Mouse (Mus musculus) neural tube, embryonic 11.5 days (tissue): ENCODE measurements around the gene Bod1l. TPM values are rescaled to one million over a fixed set of nuclear protein-coding genes. Genes with fewer than 3 reads are reported as not detected.

Experiments
- ATAC-seq: fragments of 200-750 bp; cut with Nextera tagmentation; 2 replicates; pipeline ENCODE4 v1.8.0; 2017; ENCODE audit warnings: moderate number of reproducible peaks, mild to moderate bottlenecking, moderate TSS enrichment, moderate library complexity; ENCODE audit not compliant: insufficient read depth, low FRiP score, low TSS enrichment
- DNase-seq: peaks from one replicate; pipeline ENCODE4 v3.0.0-alpha.2; 2015; ENCODE audit warnings: low spot score
- H3K27ac ChIP-seq: fragments of 300-500 bp; sonication (generic); 2 replicates; pipeline ENCODE4 v1.5.1; 2014; ENCODE audit warnings: low read depth, mild to moderate bottlenecking, low read length
- H3K27me3 ChIP-seq: fragments of 300-500 bp; sonication (generic); 2 replicates; pipeline ENCODE4 v1.6.1; 2014; ENCODE audit warnings: mild to moderate bottlenecking, low read length, mixed read lengths; ENCODE audit not compliant: control insufficient read depth, insufficient read depth
- H3K36me3 ChIP-seq: fragments of 300-500 bp; sonication (generic); 2 replicates; pipeline ENCODE4 v1.6.1; 2014; ENCODE audit warnings: mild to moderate bottlenecking, low read length, moderate library complexity, mixed read lengths; ENCODE audit not compliant: control insufficient read depth, insufficient read depth
- H3K4me1 ChIP-seq: fragments of 300-500 bp; sonication (generic); 2 replicates; pipeline ENCODE4 v1.6.1; 2014; ENCODE audit warnings: low read length, mixed read lengths; ENCODE audit not compliant: control insufficient read depth, insufficient read depth
- H3K4me2 ChIP-seq: fragments of 300-500 bp; sonication (generic); 2 replicates; pipeline ENCODE4 v1.6.1; 2014; ENCODE audit warnings: low read depth, mild to moderate bottlenecking, moderate library complexity
- H3K4me3 ChIP-seq: fragments of 300-500 bp; sonication (generic); 2 replicates; pipeline ENCODE4 v1.5.1; 2014; ENCODE audit warnings: low read depth, low read length
- H3K9ac ChIP-seq: fragments of 300-500 bp; sonication (generic); 2 replicates; pipeline ENCODE4 v1.6.1; 2014; ENCODE audit warnings: mild to moderate bottlenecking, low read length
- H3K9me3 ChIP-seq: fragments of 300-500 bp; sonication (generic); 2 replicates; pipeline ENCODE4 v1.6.1; 2016; ENCODE audit warnings: low read length; ENCODE audit not compliant: control insufficient read depth
- WGBS: fragments of 180-500 bp; shearing (Covaris S2); extraction: QIAGEN DNeasy Blood & Tissue Kit; methylation state at CpG from one replicate; pipeline ENCODE4 v1.1.7; 2014; 5-methylcytosine and 5-hydroxymethylcytosine counted together
- polyA plus RNA-seq: library from polyadenylated mRNA; unstranded; fragments of >200 nt; fragmentation: Nextera tagmentation; extraction: Ambion mirVana; gene quantifications from 2 replicates; pipeline ENCODE4 v1.2.1, GENCODE M21; 2014

Gene Bod1l
- polyA plus RNA-seq, 1 experiment from 2014 or later = 22.9 TPM

GRCm38 (mm10) chr5:41812516-41812915 lies 31.6 kb downstream of the Bod1l start:
- Histone ChIP-seq H3K27me3 (no peaks in the 10 kb centered on the region), H3K4me1 (no peaks in the 10 kb centered on the region), H3K9me3 (no peaks in the 10 kb centered on the region), H3K27ac (no peak overlapping the region), H3K36me3 (peaks cover 4% of the 10 kb centered on the region), H3K4me3 (no peak overlapping the region), H3K9ac (no peak overlapping the region), H3K4me2 (no peak overlapping the region)
- WGBS = 89% methylated on average over 6 of the region's 6 CpGs
- DNase-seq (no peak), ATAC-seq (no peak)

GRCm38 (mm10) chr5:41811279-41811678 lies 32.8 kb downstream of the Bod1l start:
- no peak for ATAC-seq
- WGBS = 71% methylated on average over 3 of the region's 3 CpGs
- Histone ChIP-seq H3K36me3 (peaks cover 3% of the 10 kb centered on the region), H3K9ac (no peak overlapping the region), H3K27me3 (no peaks in the 10 kb centered on the region), H3K9me3 (no peaks in the 10 kb centered on the region), H3K4me1 (no peaks in the 10 kb centered on the region), H3K4me2 (no peak overlapping the region), H3K4me3 (no peak overlapping the region), H3K27ac (no peak overlapping the region)
- no peak for DNase-seq

DNA sequence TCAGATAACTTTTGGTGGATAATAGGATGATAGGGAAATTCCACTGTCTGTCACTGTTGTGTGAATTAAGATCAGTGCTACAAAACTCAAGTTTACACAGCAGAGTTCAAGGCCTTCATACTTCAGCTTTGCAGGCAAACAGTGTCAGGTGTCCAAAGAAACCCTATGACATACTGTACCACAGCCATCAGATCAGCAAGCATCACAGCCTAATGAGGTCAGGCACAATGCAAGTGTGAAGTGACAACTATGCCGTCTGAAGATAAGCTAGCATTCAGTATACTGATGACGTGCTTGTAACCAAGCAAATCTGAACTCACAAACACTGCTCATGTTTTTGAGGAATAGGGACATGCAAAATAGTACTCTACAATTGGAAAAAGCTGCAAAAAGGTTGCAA lies 36.7 kb downstream of the Bod1l start:
- WGBS = 91% methylated on average over 2 of the region's 2 CpGs
- ATAC-seq (no peak), DNase-seq (no peak)
- Histone ChIP-seq H3K9ac (no peak overlapping the region), H3K27me3 (no peaks in the 10 kb centered on the region), H3K4me1 (no peaks in the 10 kb centered on the region), H3K27ac (no peak overlapping the region), H3K4me3 (no peak overlapping the region), H3K4me2 (no peak overlapping the region), H3K36me3 (peaks cover 2% of the 10 kb centered on the region), H3K9me3 (no peaks in the 10 kb centered on the region)

DNA sequence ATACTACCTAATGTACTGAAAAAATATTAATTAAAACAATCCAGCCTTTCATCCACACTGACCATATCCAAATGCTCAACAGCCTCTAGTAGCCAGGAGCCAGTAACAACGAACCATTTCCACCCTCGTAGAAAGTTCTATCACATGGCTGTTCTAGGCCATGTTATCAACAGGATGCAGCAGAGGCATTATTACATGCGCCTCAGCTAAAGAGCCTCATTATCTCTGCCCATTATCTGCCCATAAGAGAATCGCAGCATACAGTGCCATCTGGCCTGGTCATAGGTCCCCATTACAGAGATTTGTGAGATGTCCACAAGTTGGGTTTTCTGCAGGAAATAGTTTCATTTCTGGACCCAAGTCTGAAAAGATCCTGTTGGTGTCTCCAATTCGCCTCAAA lies 37.9 kb downstream of the Bod1l start:
- Histone ChIP-seq H3K4me2 (no peak overlapping the region), H3K9me3 (no peaks in the 10 kb centered on the region), H3K27me3 (no peaks in the 10 kb centered on the region), H3K9ac (no peak overlapping the region), H3K4me3 (no peak overlapping the region), H3K36me3 (peaks cover 2% of the 10 kb centered on the region), H3K27ac (no peak overlapping the region), H3K4me1 (no peaks in the 10 kb centered on the region)
- 91% methylated on average over 5 of the region's 5 CpGs for WGBS
- DNase-seq (no peak), ATAC-seq (no peak)

DNA sequence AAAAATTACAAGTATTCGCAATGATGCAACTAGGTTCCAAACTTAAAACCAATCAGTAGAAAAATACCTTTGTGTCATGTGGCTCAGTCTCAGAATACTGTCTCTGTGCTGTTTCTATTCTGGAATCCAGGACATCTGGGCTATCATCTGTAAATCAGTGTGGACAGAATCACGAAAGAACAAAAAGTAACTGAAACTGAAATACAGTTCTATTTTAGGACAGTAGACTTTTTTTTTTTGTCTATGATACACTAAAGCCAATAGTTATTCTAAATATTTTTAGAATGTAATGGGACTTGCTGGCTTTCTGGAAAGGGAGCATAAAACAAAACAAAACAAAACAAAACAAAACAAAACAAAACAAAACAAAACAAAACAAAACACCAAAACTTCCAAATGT lies 39.0 kb downstream of the Bod1l start:
- ATAC-seq (no peak), DNase-seq (no peak)
- Histone ChIP-seq H3K27me3 (no peaks in the 10 kb centered on the region), H3K4me1 (no peaks in the 10 kb centered on the region), H3K36me3 (peaks cover 4% of the 10 kb centered on the region), H3K27ac (no peak overlapping the region), H3K4me2 (no peak overlapping the region), H3K4me3 (no peak overlapping the region), H3K9me3 (no peaks in the 10 kb centered on the region), H3K9ac (no peak overlapping the region)
- 95% methylated on average over 2 of the region's 2 CpGs for WGBS

DNA sequence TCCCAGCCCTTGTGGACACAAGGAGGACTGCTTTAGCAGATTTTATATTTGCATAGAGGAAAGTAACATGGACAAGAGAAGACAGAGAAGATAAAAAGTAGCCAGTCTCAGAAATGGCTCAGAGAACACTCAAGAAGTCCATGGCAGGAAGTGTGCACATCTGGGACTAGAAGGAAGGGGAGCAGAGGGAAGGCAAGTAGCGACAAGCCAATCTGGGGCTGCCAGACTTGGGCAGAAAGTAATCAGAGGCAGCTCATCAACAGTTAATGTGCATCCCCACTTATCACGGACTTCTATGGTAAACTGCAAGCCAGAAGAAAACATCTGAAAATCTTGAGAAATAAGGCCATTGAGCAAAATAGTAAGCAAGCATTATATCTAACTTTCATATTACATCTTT lies 39.5 kb downstream of the Bod1l start:
- Histone ChIP-seq H3K4me2 (no peak overlapping the region), H3K27me3 (no peaks in the 10 kb centered on the region), H3K36me3 (peaks cover 4% of the 10 kb centered on the region; the same call in 1 of the 2 replicates), H3K9ac (no peak overlapping the region), H3K4me1 (no peaks in the 10 kb centered on the region), H3K9me3 (no peaks in the 10 kb centered on the region), H3K27ac (no peak overlapping the region), H3K4me3 (no peak overlapping the region)
- ATAC-seq (no peak), DNase-seq (no peak)
- 83% methylated on average over 2 of the region's 2 CpGs for WGBS

DNA sequence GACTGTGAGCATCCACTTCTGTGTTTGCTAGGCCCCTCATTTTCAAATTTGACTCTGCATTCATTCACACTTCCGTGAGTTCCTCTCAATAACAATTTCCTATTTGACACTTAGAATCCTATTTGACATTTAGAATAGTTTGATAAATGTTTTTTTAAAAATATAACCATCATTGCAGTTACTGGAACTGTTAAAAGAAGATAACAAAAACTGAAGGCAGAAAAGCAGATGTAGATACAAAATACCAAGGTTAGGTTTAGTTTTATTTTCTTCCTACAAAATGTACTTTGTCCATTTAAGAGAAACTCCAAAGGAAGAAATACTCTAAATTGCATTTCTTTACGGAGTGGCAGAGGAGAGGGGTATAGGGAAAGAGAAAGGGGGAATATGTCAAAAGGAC lies 42.5 kb downstream of the Bod1l start:
- Histone ChIP-seq H3K9ac (no peak overlapping the region), H3K36me3 (peaks cover 4% of the 10 kb centered on the region; the same call in 1 of the 2 replicates), H3K9me3 (no peaks in the 10 kb centered on the region), H3K27ac (no peak overlapping the region), H3K27me3 (no peaks in the 10 kb centered on the region), H3K4me2 (no peak overlapping the region), H3K4me3 (no peak overlapping the region), H3K4me1 (no peaks in the 10 kb centered on the region)
- WGBS = 91% methylated on average over 2 of the region's 2 CpGs
- ATAC-seq (no peak), DNase-seq (no peak)

DNA sequence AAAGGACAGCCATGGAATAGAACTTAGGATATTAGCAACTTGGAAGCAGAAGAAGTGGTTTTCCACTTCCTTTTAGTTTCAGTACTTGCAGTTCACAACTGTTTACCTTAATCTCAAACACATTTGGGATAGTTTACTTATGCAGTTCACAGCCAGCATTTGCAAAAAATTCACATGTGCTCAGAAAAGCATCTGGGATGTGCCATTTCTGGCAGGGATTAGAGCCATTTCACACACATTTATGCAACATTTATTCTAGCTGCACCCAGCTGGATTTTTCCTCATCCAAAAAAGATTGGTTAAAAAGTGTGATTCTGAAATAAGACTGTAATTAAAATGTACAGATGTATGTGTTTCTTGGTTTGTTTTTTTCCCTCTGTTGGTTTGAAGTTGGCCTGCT lies 49.7 kb downstream of the Bod1l start:
- H3K9me3 ChIP-seq = no peaks in the 10 kb centered on the region
- no peaks in the 10 kb centered on the region for H3K36me3 ChIP-seq
- DNase-seq (no peak), ATAC-seq (no peak)
- H3K9ac ChIP-seq = no peak overlapping the region
- H3K4me1 ChIP-seq = no peaks in the 10 kb centered on the region
- H3K27me3 ChIP-seq = no peaks in the 10 kb centered on the region
- no peak overlapping the region for H3K4me3 ChIP-seq
- no peak overlapping the region for H3K4me2 ChIP-seq
- no peak overlapping the region for H3K27ac ChIP-seq

GRCm38 (mm10) chr5:41790517-41790916 lies 53.6 kb downstream of the Bod1l start:
- Histone ChIP-seq H3K4me1 (no peaks in the 10 kb centered on the region), H3K27me3 (no peaks in the 10 kb centered on the region), H3K9ac (no peak overlapping the region), H3K27ac (no peak overlapping the region), H3K4me2 (no peak overlapping the region), H3K36me3 (peaks cover 8% of the 10 kb centered on the region), H3K4me3 (no peak overlapping the region), H3K9me3 (no peaks in the 10 kb centered on the region)
- WGBS = 89% methylated on average over 2 of the region's 2 CpGs
- ATAC-seq (no peak), DNase-seq (no peak)
